Mouse (Mus musculus) left cerebral cortex, postnatal 4 days (tissue): ENCODE data around the gene Rhov. TPM values are rescaled to one million over a fixed set of nuclear protein-coding genes. Genes with fewer than 3 reads are reported as not detected.

Experiments used
- DNase-seq: peaks from one replicate; pipeline ENCODE4 v3.0.0-alpha.2; 2022
- intact Hi-C: fragments of 180-260 bp; cut with DNase I; formaldehyde crosslinking; loops from one replicate; pipeline ENCODE4 v1.15.1; 2025
- total RNA-seq, 2 experiments: library from RNA; stranded (reverse); gene quantifications; 2 replicates each; pipeline ENCODE4 v1.2.3; 2021

Rhov gene
- total RNA-seq, 2 experiments from 2014 or later = 20.4 to 23.9 TPM

- intact Hi-C loops = loop anchor here (10.0 kb wide), 1 partner anchor 121 kb away; no protein-coding TSS in a partner anchor
Measured at GRCm38 (mm10) chr2:119293311-119293710, 22.2 kb upstream of the Rhov start.

GRCm38 (mm10) chr2:119292852-119293251 is 21.8 kb upstream of the Rhov start:
- intact Hi-C loops = loop anchor here (10.0 kb wide), 1 partner anchor 122 kb away; no protein-coding TSS in a partner anchor
- DNase-seq = no peak

More at GRCm38 (mm10) chr2:119293311-119293710, 22.2 kb upstream of the Rhov start:
- no peak for DNase-seq

DNA sequence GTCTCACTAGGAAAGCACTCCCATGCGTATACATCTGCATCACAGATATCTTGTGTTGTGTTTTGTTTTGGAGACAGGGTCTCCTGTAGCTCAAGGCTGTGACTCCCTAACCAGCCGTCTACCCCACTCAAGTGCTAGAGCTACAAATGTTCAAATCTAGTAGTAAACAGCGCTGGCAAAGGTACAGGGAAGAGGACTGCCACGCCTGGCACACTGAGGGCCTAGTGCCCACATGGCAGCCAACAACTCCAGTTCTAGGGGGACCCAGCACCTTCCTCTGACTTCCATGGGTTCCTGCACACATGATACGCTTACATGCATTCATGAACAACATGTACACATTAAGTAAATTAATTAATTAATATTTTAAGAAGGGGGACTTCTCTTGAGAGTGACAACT is 21.2 kb upstream of the Rhov start:
- intact Hi-C loops = loop anchor here (10.0 kb wide), 1 partner anchor 123 kb away; no protein-coding TSS in a partner anchor
- DNase-seq = no peak

DNA sequence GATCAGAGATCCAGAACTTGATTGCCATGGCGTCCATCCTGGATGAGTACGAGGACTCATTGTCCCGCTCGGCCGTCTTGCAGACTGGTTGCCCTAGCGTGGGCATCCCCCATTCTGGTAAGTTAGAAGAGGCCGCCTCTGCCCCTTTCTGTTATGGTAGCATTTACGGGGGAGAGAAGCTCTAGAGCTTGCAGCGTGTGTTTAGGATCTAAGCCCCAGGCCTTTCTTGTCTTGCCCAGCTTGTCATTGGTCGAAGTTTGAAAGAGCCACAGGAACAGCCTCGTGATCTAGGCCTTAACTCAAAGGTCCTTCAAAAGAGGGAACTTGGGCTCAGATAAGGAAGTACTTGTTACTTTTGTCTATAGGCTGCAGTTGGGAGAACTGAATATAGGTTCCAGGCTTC is 17.9 kb upstream of the Rhov start:
- intact Hi-C loops = loop anchor here (10.0 kb wide), 1 partner anchor 254 kb away; the partner anchor contains the start of gene Rpusd2
- no peak for DNase-seq

DNA sequence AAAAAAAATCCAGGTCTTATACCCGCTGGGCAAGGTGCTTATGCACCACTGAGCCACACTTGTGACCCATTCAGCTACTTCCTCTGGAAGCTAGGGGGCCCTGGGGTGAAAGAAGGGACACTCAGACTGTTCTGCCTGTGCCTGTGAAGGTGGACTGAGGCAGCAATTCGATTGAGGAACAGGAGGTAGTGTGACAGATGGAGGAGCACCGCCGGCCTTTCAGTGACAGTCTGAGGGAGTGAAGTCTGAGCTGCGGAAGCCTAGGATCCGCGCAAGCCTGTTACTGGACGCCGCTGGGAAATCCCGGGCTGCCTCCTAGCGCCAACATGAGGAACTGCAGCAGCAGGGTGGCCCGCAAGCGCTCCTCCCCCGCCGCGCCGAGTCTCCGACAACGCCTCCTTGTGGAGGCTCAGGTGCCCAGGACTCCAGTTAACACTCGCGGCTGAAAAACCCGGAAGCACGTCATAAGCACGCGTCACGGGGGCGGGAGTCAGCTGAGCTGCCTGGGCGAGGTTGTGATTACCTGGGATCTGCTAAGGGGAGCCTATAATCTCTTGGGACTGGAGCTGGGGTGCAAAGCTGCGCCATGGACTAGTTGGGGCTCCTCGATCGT is 17.3 kb upstream of the Rhov start, which contains the start of gene Vps18:
TSS of gene Vps18 (plus strand) at position 471 of the 613 bp plus-strand sequence.
- intact Hi-C loops = loop anchor here (10.0 kb wide), 1 partner anchor 254 kb away; the partner anchor contains the start of gene Rpusd2
- DNase-seq = peak; percentile 98

GRCm38 (mm10) chr2:119287372-119287771 is 16.3 kb upstream of the Rhov start:
- intact Hi-C loops = loop anchor here (10.0 kb wide), 1 partner anchor 253 kb away; the partner anchor contains the start of gene Rpusd2
- DNase-seq = no peak

GRCm38 (mm10) chr2:119281899-119282565 is 11.0 kb upstream of the Rhov start:
- intact Hi-C loops = loop anchor here (10.0 kb wide), 1 partner anchor 247 kb away; the partner anchor contains the start of gene Rpusd2

DNA sequence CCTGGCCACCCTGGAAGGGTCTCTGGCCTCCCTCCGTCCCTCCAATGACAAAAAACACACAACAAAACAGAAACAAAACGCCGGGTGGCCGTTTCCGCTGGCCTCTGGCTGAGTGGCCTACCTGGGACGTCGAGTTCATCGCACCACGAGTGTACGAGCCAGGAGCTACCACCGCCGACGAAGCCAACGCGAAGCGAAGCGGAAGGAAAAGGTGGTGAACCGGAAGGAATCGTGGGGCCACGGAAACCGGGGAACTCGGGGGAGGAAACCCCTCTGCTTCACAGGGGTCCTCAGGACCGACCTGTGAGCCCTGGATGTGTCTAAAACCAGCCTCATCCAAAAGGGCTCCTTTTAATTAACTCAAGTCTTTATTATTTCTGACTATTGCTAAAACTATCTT is 6.7 kb upstream of the Rhov start:
- intact Hi-C loops = no loop called here
- no peak for DNase-seq

More at GRCm38 (mm10) chr2:119281899-119282565, 11.0 kb upstream of the Rhov start:
- DNase-seq = no peak

GRCm38 (mm10) chr2:119276926-119277325 is 5.9 kb upstream of the Rhov start:
- intact Hi-C loops = no loop called here

DNA sequence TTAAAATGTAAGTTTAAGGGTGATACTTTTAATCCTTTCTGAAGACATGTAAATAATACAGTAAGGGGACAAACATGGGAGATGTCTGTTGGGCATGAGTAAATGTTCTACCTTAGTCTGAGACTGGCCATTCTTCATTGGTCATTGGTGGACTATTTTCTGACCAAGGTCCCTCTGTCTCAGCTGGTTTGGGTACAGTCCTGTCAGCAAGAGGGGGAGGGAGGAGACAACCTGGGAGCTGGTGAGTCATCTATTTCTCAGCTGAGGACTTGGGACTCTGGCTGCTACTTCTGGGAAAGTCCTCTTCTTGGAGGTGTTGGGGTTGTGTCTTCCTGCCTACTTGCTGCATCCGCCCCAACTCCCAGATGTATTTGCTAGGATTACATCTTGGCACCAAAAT is 3.1 kb upstream of the Rhov start:
- no peak for DNase-seq
- intact Hi-C loops = no loop called here

More at GRCm38 (mm10) chr2:119276926-119277325, 5.9 kb upstream of the Rhov start:
- no peak for DNase-seq

DNA sequence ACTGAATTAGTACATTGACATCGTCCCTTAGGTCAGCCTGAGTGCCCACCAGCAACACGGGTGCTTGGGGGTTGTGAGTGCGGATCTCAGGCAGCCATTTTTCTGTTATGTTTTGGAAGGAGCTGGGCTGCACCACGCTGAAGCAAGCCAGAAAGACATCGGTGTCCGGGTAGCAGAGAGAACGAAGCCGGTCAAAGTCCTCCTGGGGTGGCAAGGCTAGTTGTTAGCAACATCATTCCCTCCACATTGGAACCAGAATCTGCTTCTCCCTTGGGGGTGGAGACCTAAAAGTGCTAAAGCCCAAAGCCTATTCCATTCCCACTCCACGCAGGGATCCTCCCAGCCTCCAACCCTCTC is 808 bp downstream of the Rhov start:
- intact Hi-C loops = no loop called here

DNA sequence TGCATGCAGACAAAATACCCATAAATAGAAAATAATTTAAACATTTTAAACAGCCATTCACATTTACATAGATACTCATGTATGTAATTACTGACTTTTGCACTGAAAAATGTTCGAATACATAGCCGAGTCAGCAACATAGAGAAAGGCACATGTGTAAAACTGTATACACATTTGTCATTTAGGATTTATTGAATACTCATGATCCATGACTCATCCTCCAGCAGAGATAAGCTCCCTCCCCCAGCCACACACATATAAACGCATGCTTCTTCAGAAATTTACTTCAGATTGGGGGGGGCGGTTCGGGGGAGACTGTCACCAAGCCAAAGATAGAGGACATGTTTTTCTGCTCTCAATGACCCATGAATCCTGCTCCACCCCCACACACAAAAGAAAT is 7.3 kb downstream of the Rhov start:
- no peak for DNase-seq
- intact Hi-C loops = no loop called here

More for the DNA sequence above, 808 bp downstream of the Rhov start:
- no peak for DNase-seq

DNA sequence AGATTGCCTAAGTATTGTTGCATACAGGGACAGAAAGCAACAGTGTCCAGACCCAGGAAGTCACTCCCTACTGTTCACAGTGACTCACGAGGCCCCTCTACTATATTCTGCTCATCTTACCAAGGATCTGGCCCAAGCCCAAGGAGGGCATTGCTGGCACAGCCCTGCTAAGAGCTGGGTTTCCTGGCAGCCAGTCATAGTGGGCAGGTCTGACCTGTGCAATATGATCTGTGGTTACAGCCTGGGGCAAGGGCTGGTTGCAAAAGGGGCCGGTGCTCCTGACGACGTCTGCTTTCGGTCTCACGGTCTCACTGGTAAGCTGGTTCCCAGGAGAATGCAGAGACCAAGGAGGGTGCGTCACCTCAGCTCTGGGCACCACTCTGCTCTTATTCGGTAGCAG is 8.1 kb downstream of the Rhov start:
- intact Hi-C loops = no loop called here
- peak; percentile 74 for DNase-seq

GRCm38 (mm10) chr2:119261326-119261725 is 9.7 kb downstream of the Rhov start:
- DNase-seq = no peak
- intact Hi-C loops = no loop called here

DNA sequence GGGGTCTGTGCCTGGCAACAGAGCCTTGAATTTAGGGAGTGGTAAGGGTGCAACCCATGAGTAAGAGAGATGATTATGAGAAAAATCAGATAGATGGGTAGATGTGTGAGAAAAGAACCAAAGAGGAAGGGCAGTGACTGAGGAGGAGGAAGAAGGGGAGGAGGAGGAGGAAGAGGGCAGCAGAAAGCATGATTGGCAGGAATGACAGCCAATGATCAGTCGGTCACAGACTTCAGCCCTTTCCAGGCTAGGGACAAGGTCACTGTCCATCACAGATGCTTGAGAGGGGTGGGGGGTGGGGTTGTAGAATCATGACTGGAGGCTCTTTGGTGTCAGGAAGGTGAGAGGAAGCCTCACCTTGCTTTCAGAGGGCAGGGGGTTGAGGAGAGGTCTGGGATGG is 10.6 kb downstream of the Rhov start:
- no peak for DNase-seq

DNA sequence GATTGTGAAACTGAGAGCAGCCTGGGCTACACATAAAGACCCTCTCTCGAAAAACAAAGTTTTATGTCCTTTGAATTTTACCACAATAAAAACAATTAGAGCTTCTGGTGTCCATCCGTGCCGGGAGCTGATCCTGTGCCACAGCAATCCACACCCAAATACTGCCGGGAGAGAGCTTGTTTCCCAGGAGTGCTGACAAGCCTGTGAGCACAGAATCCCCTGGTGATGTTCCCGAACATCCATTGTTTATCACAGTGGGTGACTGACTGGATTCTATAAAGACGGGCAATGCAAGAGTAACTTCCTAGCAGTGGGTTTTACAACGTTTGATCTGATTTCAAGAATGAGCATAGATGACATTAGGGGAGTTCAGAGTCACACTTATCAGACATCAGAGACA is 16.1 kb downstream of the Rhov start:
- intact Hi-C loops = loop anchor here (5.0 kb wide), 1 partner anchor 182 kb away; no protein-coding TSS in a partner anchor

More for the DNA sequence above, 10.6 kb downstream of the Rhov start:
- intact Hi-C loops = no loop called here

GRCm38 (mm10) chr2:119250826-119251478 is 20.1 kb downstream of the Rhov start:
- intact Hi-C loops = loop anchor here (5.0 kb wide), 1 partner anchor 186 kb away; no protein-coding TSS in a partner anchor
- DNase-seq = peak; percentile 90

More for the DNA sequence above, 16.1 kb downstream of the Rhov start:
- DNase-seq = no peak

GRCm38 (mm10) chr2:119250377-119250776 is 20.7 kb downstream of the Rhov start:
- intact Hi-C loops = loop anchor here (5.0 kb wide), 1 partner anchor 187 kb away; no protein-coding TSS in a partner anchor
- DNase-seq = no peak

GRCm38 (mm10) chr2:119249592-119250061 is 21.4 kb downstream of the Rhov start:
- intact Hi-C loops = loop anchor here (5.0 kb wide), 1 partner anchor 188 kb away; no protein-coding TSS in a partner anchor

GRCm38 (mm10) chr2:119247904-119248303 is 23.2 kb downstream of the Rhov start:
- no peak for DNase-seq
- intact Hi-C loops = no loop called here

More at GRCm38 (mm10) chr2:119249592-119250061, 21.4 kb downstream of the Rhov start:
- DNase-seq = no peak

GRCm38 (mm10) chr2:119245246-119245645 is 25.8 kb downstream of the Rhov start:
- intact Hi-C loops = no loop called here
- DNase-seq = no peak
